In genomic region chr17:45160651-45161050, GRCm38 (mm10) we compare ENCODE assay signal across 16 mouse cellular contexts.
A peak's percentile ranks its signal among the peaks of the same experiment; 100 is the strongest.
DNase-seq lines count a peak whose midpoint lies in the region; ATAC-seq and TF ChIP-seq lines count a peak whose summit lies in the region.
"Had no signal": no experiment of that assay in that cellular context is flagged by ENCODE, and none has a peak within 500 bp of the region (broad histone marks: within the 10 kb centered on the region; RNA-seq: fewer than 3 reads in every experiment).

No protein-coding gene starts in this region.

- H3K27me3 ChIP-seq in lung, embryonic 14.5 days (ENCODE audit: insufficient read depth, low read length) = no peaks in the 10 kb centered on the region
- no peaks in the 10 kb centered on the region for H3K27me3 ChIP-seq in MEL (ENCODE audit: control insufficient read depth in 1 of 2, insufficient read depth in 2 of 2, low read length in 2 of 2)

- H3K9ac ChIP-seq in lung, embryonic 14.5 days = no peak overlapping the region
- H3K9ac ChIP-seq in MEL (ENCODE audit: control insufficient read depth, low read depth, low read length, poor library complexity, severe bottlenecking) = no peak overlapping the region
- H3K9ac ChIP-seq: embryonic facial prominence, embryonic 13.5 days; limb, embryonic 13.5 days had no signal

- TF ChIP-seq POLR2A in MEL (IDR thresholded peaks at IDR 0.05; ENCODE audit: control insufficient read depth in 1 of 2, insufficient read depth in 1 of 2, low read depth in 1 of 2, low read length in 2 of 2, poor library complexity in 1 of 2) = no peak

- no peak for TF ChIP-seq EP300 in MEL (IDR thresholded peaks at IDR 0.05; ENCODE audit: low read depth in 1 of 2, low read length in 2 of 2)

- no peaks in the 10 kb centered on the region for H3K4me1 ChIP-seq in lung, embryonic 14.5 days (ENCODE audit: insufficient read depth)
- no peaks in the 10 kb centered on the region for H3K4me1 ChIP-seq in MEL (ENCODE audit: control insufficient read depth in 1 of 2, insufficient read depth in 2 of 2, low read length in 2 of 2)
- H3K4me1 ChIP-seq: megakaryocyte, embryonic 14.5 days had no signal

- peak; percentile 30 for DNase-seq in CD4-positive, CD25-positive, alpha-beta regulatory T cell, adult 2 months (ENCODE audit: low read depth, low spot score)
- DNase-seq in lung, embryonic 14.5 days = no peak
- DNase-seq in lung, postnatal 25 days (ENCODE audit: low spot score) = no peak
- DNase-seq in MEL (ENCODE audit: low read depth, low spot score) = peak; percentile 23
- peak; percentile 28 for DNase-seq in thymus, postnatal 0 days (ENCODE audit: low spot score)
- no peak for DNase-seq in adrenal gland, adult 8-10 months
- DNase-seq: cerebellum, postnatal 14 days; gastrocnemius, postnatal 14 days; kidney, postnatal 14 days had no signal

- no peaks in the 10 kb centered on the region for H3K9me3 ChIP-seq in lung, embryonic 14.5 days (ENCODE audit: low read depth, low read length)
- no peaks in the 10 kb centered on the region for H3K9me3 ChIP-seq in MEL (replicated peaks; ENCODE audit: insufficient read depth, low read length)
- H3K9me3 ChIP-seq: embryonic facial prominence, embryonic 13.5 days; limb, embryonic 13.5 days had no signal

- no peak overlapping the region for H3K27ac ChIP-seq in lung, embryonic 14.5 days (ENCODE audit: low read depth)
- no peak overlapping the region for H3K27ac ChIP-seq in MEL (ENCODE audit: control insufficient read depth, low read depth, low read length)
- H3K27ac ChIP-seq: embryonic facial prominence, embryonic 13.5 days; hindbrain, postnatal 0 days; limb, embryonic 13.5 days had no signal

- ATAC-seq in CD4-positive, CD25-positive, alpha-beta regulatory T cell, adult 4 months = no peak
- ATAC-seq in lung, embryonic 14.5 days (ENCODE audit: insufficient read depth) = no peak
- ATAC-seq in monocyte, adult 5-6 weeks (replicated peaks; ENCODE audit: insufficient number of reproducible peaks, low FRiP score, low TSS enrichment, poor library complexity, severe bottlenecking) = no peak
- ATAC-seq: forebrain, embryonic 14.5 days; hindbrain, postnatal 0 days had no signal

- H3K36me3 ChIP-seq in lung, embryonic 14.5 days (ENCODE audit: insufficient read depth) = no peaks in the 10 kb centered on the region
- no peaks in the 10 kb centered on the region for H3K36me3 ChIP-seq in MEL (ENCODE audit: control insufficient read depth in 1 of 2, insufficient read depth in 2 of 2, low read length in 2 of 2)
- H3K36me3 ChIP-seq: embryonic facial prominence, embryonic 13.5 days; limb, embryonic 13.5 days had no signal

- 80% methylated on average over 6 of the region's 6 CpGs for WGBS in lung, embryonic 14.5 days

- no peak for TF ChIP-seq RAD21 in MEL (IDR thresholded peaks at IDR 0.05; ENCODE audit: low read depth, low read length)

- H3K4me3 ChIP-seq in lung, embryonic 14.5 days (ENCODE audit: low read depth, low read length) = no peak overlapping the region
- H3K4me3 ChIP-seq in MEL (ENCODE audit: control insufficient read depth in 1 of 2, insufficient read depth in 1 of 2, low read depth in 2 of 2, low read length in 2 of 2) = no peak overlapping the region
- H3K4me3 ChIP-seq: embryonic facial prominence, embryonic 13.5 days; limb, embryonic 13.5 days; megakaryocyte, embryonic 14.5 days had no signal

- no peak overlapping the region for H3K4me2 ChIP-seq in lung, embryonic 14.5 days
- H3K4me2 ChIP-seq: embryonic facial prominence, embryonic 13.5 days; limb, embryonic 13.5 days had no signal

- no peaks in the 10 kb centered on the region for H3K79me2 ChIP-seq in MEL (ENCODE audit: control insufficient read depth, insufficient read depth, low read length, poor library complexity)

- TF ChIP-seq CTCF in lung, embryonic 14.5 days (IDR thresholded peaks at IDR 0.05; ENCODE audit: low read depth) = peak; percentile 44
- peak; percentile 20 to 30 (median 21); a peak in 2 of 6 replicates for TF ChIP-seq CTCF in MEL (IDR thresholded peaks at IDR 0.05 in 2 of 3, conservative IDR thresholded peaks at IDR 0.05 in 1 of 3; ENCODE audit: control insufficient read depth in 1 of 3, insufficient read depth in 1 of 3, low read depth in 2 of 3, low read length in 3 of 3, poor library complexity in 1 of 3, severe bottlenecking in 1 of 3)

TF ChIP-seq in MEL, 35 proteins besides CTCF, POLR2A, EP300 and RAD21:
- no peak for TF ChIP-seq SMC3 (IDR thresholded peaks at IDR 0.05; ENCODE audit: low read depth, low read length)
- no peak for TF ChIP-seq BHLHE40 (IDR thresholded peaks at IDR 0.05; ENCODE audit: borderline replicate concordance, low read depth, low read length)
- no peak for TF ChIP-seq ZKSCAN1 (IDR thresholded peaks at IDR 0.05; ENCODE audit: low read depth, low read length)
- TF ChIP-seq HCFC1 (IDR thresholded peaks at IDR 0.05; ENCODE audit: low read depth, low read length) = no peak
- TF ChIP-seq POLR2AphosphoS2 (IDR thresholded peaks at IDR 0.05; ENCODE audit: low read length) = no peak
- TF ChIP-seq TCF12 (IDR thresholded peaks at IDR 0.05; ENCODE audit: low read depth, low read length) = no peak
- TF ChIP-seq TAL1 (IDR thresholded peaks at IDR 0.05; ENCODE audit: low read length) = no peak
- no peak for TF ChIP-seq MYB (IDR thresholded peaks at IDR 0.05; ENCODE audit: low read depth, low read length)
- TF ChIP-seq NELFE (IDR thresholded peaks at IDR 0.05; ENCODE audit: low read depth, low read length) = no peak
- no peak for TF ChIP-seq MAZ (IDR thresholded peaks at IDR 0.05; ENCODE audit: low read depth, low read length)
- no peak for TF ChIP-seq JUND (IDR thresholded peaks at IDR 0.05; ENCODE audit: low read depth, low read length)
- TF ChIP-seq CHD1 (IDR thresholded peaks at IDR 0.05; ENCODE audit: low read depth, low read length) = no peak
- no peak for TF ChIP-seq ELF1 (IDR thresholded peaks at IDR 0.05; ENCODE audit: low read depth, low read length)
- TF ChIP-seq ETS1 (IDR thresholded peaks at IDR 0.05; ENCODE audit: low read depth, low read length) = no peak
- TF ChIP-seq NRF1 (IDR thresholded peaks at IDR 0.05; ENCODE audit: insufficient read depth, low read depth, low read length, poor library complexity, severe bottlenecking) = no peak
- TF ChIP-seq ZNF384 (IDR thresholded peaks at IDR 0.05; ENCODE audit: low read depth, low read length) = no peak
- no peak for TF ChIP-seq USF2 (IDR thresholded peaks at IDR 0.05; ENCODE audit: borderline replicate concordance in 1 of 2, insufficient read depth in 1 of 2, low read depth in 1 of 2, low read length in 2 of 2)
- TF ChIP-seq MXI1 (IDR thresholded peaks at IDR 0.05; ENCODE audit: low read depth, low read length) = no peak
- TF ChIP-seq MAX (IDR thresholded peaks at IDR 0.05; ENCODE audit: low read length) = no peak
- no peak for TF ChIP-seq KAT2A (conservative IDR thresholded peaks at IDR 0.05; ENCODE audit: low read depth, low read length)

Comparison
In these comparisons a context has a peak if more than half of its experiments do, and no peak if none do; other contexts are left out.
1. DNase-seq: peak in CD4-positive, CD25-positive, alpha-beta regulatory T cell, adult 2 months (single experiment), MEL (single experiment) and thymus, postnatal 0 days (single experiment); none in lung, embryonic 14.5 days (single experiment), lung, postnatal 25 days (single experiment) and adrenal gland, adult 8-10 months (single experiment).